Mouse (Mus musculus) layer of hippocampus, adult 2 months (tissue): ENCODE results near the gene Sgsm3. TPM values are rescaled to one million over a fixed set of nuclear protein-coding genes. Genes with fewer than 3 reads are reported as not detected.
"Not testable (repeated sequence)": the region's sequence is repeated elsewhere in the genome, so short reads cannot be mapped to it uniquely, and the experiment has no call there.

Source experiments
- DNase-seq, 2 experiments: peaks; one replicate each; pipeline ENCODE4 v3.0.0; 2022; ENCODE audit warnings: low spot score in 2 of 2
- H3K27ac ChIP-seq: fragments of 200-600 bp; 2 replicates; pipeline ENCODE4 v1.8.1; 2022
- H3K4me3 ChIP-seq: fragments of 200-600 bp; 2 replicates; pipeline ENCODE4 v1.8.1; 2022; ENCODE audit warnings: mild to moderate bottlenecking
- CTCF ChIP-seq: fragments of 200-600 bp; conservative IDR thresholded peaks from 2 replicates; pipeline ENCODE4 v1.8.1; 2022; ENCODE audit warnings: antibody characterized with exemption, mild to moderate bottlenecking, moderate library complexity
- long read RNA-seq, 2 experiments: library from polyadenylated mRNA; stranded (forward); transcript quantifications; one replicate each; pipeline ENCODE4 v2.0.0; 2021; ENCODE audit warnings: borderline mapping rate in 2 of 2
- total RNA-seq, 2 experiments: library from RNA; stranded (reverse); gene quantifications; 2 replicates each; pipeline ENCODE4 v1.2.3; 2021

The Sgsm3 gene
- total RNA-seq: 10 to 100 TPM; 83.0 to 89.2 TPM
- long read RNA-seq, experiment 1, transcript Sgsm3-208 (22 exons, 2,997 nt): major isoform, 47 of 78 reads
- long read RNA-seq, experiment 1, partial matches to known transcripts: 4 of 78 reads
- long read RNA-seq, experiment 1, other reads (novel, unspliced or antisense): 26 of 78 reads
- long read RNA-seq, experiment 2, transcript Sgsm3-208 (22 exons, 2,997 nt): major isoform, 76 of 121 reads
- long read RNA-seq, experiment 2, partial matches to known transcripts: 8 of 121 reads
- long read RNA-seq, experiment 2, other reads (novel, unspliced or antisense): 36 of 121 reads

DNA sequence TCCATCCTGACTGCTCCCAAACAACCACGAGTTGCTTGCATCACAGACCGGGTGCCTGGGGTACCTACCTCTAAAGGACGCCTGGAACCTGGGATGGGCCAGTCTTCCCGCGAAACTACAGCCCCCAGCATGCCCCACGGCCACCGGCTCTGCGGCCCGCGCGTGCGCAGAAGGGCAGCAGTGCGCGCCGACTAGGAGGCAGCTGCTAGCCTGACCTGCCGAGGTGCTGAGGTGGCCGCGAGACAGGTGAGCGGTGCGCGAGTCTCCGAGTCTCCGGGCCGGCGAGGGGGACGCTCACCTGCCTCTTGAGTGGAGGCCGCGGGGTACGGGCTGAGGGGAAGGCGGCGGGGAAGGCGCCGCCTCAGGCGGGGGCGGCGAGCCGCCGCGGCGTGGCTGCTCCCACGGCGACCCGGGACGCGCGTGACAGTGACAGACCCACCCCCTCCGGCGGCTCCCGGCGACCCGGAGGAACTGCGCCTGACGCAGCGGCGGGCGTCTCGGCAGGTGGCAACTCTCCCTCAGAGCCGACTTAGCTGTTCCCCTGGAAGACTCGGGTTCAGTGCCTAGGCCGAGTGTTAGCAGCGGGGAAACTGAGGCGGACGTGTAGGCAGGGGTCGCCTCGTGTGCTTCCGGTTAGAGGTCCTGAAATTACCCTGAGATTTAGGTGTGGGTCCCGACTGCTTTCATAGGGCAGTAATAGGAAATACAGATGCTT lies at the start of gene Sgsm3:
Gene Sgsm3, plus strand, starts transcription at position 146 of the 715 bp plus-strand sequence.
- no peak for TF ChIP-seq CTCF
- peak; percentile 85 to 88 for DNase-seq
- Histone ChIP-seq H3K4me3 (peak within 1 kb of the TSS; percentile 70), H3K27ac (peak within 1 kb of the TSS; percentile 87)

DNA sequence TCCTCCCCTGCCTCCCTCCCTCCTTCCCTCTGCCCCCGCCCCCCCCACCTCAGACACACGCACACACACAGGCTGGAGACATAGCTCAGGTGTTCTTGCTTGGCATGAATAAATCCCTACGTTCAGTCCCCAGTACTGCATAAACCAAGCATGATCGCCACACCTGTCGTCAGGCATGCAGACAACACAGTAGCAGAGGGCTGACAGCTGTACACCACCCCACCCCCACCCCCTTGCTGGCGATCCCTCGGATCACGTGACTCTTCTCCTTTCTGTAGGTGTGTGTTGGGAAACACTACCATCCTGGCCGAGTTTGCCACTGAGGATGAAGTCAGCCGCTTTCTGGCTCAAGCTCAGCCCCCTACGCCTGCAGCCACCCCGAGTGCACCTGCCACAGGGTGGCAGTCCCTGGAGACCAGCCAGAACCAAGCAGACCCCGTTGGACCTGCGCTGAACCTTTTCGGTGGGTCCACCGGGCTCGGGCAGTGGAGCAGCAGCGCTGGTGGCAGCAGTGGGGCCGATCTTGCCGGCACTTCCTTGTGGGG lies 48.7 kb upstream of the Sgsm3 start:
- H3K4me3 ChIP-seq: no peak overlapping the region
- no peak for TF ChIP-seq CTCF

DNA sequence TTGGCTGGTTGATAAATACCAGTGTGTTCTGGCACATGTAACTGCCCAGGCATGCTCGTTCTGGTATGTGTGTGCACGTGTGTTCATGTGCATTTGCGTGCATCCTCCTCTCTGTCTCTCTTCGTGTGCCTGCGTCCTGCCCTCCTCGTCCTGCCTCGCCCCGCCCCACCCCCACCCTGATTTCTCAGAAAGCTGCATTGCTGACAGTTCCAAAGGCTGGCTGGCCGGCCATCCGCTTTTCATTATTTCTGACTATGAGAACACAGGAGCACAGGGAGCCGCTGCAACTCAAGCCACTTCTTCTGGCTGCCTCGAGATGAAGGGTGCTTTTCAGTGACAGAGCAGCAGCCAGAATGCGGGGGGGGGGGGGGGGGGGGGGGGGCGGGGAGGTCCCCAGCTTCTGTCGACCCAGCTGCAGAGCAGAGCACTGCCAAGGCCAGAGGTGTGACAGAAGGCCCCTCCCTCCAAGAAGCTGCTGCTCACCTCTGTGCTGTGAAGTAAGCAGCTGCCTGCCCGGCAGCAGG lies 47.5 kb upstream of the Sgsm3 start:
- H3K4me3 ChIP-seq: no peak overlapping the region
- no peak for DNase-seq
- TF ChIP-seq CTCF: no peak
- peak overlapping the region; percentile 32; the same call in 1 of the 2 replicates for H3K27ac ChIP-seq

More for the DNA sequence above, 48.7 kb upstream of the Sgsm3 start:
- no peak for DNase-seq
- peak overlapping the region; percentile 48; the same call in 1 of the 2 replicates for H3K27ac ChIP-seq

DNA sequence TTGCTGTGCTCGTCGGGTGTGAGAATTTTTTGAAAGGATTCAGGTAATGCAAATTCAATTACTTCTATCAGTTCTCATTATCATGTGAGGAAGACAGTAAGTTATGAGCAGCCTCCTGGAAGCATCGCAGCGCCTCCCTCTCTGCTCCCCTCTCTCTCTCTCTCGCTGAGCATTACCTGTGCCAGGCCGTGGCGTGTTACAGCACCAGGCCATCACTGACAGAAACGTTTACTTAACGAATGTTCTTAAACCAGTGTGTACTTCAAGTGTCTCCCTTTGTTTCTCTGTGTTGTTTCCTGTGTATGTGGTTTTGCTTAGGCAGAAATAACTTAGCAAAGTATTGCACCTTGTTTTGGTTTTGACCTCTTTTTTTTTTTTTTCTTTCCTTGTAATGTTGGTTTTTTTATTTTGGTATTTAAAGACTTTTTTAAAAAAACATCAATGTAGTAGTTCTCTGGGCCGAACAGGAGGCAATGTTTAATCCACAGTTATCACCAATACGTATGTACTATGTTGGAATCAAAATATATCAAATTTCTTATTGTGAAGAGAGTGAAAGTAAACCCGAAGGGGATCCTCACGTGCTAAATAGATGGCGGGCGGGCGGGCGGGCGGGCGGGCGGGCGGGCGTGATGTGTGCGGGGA lies 46.8 kb upstream of the Sgsm3 start:
- H3K27ac ChIP-seq, DNase-seq, H3K4me3 ChIP-seq: not testable (repeated sequence)

DNA sequence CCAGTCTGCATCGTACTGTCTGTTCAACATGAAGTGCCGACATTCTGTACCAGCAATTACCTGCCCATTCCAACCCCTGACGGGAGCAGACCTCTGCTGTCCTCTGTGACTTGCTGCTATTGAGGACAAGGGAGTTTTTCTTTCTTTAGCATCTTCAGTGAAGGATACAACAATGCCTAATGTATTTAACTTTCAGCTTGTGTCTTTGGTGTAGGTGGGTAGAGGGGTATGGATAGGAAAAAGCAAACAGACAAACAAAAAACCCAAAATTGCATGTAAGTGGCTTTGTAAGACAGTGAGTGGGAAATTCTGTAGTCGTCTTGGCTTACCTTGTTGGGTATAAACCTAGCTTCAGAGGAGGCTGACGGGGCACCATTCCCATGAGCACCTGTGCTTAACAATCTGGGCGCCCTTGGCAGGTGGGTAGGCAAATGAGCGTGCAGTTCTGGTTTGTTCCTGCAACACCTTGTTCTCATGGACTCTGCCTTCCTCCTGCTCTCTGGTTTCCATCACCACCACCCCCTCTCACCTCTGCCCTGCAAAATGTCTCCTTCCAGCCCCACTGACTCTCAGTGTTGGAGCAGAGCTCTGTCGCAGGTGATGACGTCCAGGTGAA lies 46.1 kb upstream of the Sgsm3 start:
- no peak overlapping the region for H3K4me3 ChIP-seq
- H3K27ac ChIP-seq: no peak overlapping the region
- no peak for DNase-seq
- TF ChIP-seq CTCF: no peak

DNA sequence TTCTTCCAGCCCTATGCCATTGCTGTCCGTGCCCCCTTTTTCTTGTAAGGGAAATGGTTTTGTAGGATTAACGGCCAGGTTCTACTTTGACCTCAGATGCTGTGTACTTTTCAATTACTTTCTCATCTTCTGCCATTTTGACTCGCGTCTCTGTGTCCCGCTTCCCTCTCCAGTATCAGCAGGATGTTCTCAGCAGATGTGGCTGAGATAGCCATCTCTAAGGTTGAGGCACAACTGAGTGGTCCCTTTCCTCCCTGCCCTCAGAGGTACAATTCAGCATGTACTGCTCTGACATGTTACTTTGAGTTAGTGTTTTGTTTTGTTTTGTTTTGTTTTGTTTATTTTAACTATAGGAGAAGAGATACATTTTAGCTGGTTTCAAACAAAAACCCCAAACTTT lies 42.7 kb upstream of the Sgsm3 start:
- no peak for DNase-seq
- no peak overlapping the region for H3K4me3 ChIP-seq
- no peak for TF ChIP-seq CTCF
- H3K27ac ChIP-seq: no peak overlapping the region

DNA sequence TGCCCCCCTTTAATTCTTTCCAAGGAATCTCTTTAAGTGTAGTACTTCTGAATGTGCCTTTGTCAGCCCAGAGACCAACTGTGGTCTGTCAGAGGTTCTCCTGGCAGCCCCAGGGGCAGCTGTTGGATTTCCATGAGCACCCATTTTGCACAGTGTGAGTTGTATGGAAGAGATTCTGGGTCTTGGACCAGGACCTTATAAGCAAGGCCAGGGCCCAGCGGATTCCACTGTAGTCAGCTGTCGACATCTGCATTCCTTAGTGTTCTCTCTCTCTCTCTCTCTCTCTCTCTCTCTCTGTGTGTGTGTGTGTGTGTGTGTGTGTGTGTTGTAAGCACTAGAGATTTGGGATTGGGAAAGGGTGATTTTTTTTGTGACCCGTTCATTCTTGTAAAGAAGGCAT lies 40.9 kb upstream of the Sgsm3 start:
- Histone ChIP-seq H3K27ac (no peak overlapping the region), H3K4me3 (no peak overlapping the region)
- no peak for TF ChIP-seq CTCF
- no peak for DNase-seq

DNA sequence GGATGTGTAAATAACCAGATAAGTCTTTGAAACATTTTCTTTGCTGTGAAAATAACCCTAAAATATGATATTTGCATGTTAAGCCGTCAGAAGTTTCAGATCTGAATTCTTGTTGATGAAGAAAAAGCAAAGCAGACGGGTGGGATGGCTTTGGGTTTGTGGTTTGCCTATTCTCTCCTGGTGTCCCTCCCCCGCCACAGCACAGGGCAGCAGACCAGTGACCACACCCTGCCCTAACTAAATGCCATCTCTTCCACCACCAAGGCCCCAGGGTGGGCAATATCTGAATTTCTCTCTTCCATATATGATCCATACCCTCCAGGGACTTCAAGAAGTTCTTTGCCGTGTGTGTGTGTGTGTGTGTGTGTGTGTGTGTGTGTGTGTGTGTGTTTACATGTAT lies 39.0 kb upstream of the Sgsm3 start:
- Histone ChIP-seq H3K4me3 (no peak overlapping the region), H3K27ac (peak overlapping the region; percentile 55; the same call in 1 of the 2 replicates)
- no peak for TF ChIP-seq CTCF
- no peak for DNase-seq

DNA sequence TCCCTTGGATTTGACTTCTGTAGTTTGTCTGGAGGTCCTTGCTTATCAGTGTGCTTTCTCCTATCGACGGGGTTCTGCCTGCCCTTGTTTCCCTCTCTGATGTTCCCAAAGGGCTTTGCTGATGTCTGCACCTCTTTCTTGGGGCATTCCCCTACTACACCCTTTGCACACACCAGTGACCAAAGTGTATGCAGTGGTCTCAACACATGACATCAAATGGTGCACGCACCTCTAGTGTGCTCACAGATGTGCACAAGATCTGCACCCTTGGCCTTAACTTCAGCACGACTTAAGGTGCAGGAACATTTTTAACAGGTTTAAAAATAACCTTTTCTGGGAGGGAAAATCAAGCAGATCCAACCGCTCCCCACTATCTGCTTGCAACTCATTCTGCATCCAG lies 38.2 kb upstream of the Sgsm3 start:
- no peak for TF ChIP-seq CTCF
- no peak overlapping the region for H3K27ac ChIP-seq
- DNase-seq: no peak
- no peak overlapping the region for H3K4me3 ChIP-seq

DNA sequence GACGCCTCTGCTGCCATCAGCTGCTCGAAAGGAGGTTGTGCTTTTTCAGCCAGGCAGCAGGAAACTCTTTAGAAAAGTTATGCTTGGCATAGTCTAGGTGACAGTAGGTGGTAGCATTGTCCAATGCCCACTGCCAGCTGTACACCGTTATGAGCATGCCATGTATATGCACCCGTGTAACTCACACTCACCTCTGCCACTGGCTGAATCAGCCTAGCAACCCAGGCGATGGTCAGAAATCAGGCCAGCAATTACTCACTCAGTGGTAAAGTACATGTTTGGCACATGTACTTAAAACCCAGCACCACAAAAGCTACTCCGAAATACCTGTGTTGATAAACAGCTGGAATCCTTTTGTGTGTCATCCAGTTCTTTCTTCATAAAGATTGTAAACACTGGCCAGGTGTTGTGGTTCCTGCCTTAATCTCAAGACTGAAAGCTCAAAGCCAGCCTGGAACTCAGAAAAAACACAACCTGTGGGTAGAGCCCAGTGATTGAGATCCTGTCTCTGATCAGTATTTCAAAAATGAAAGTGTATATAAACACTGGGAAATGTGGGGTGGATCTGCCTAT lies 36.0 kb upstream of the Sgsm3 start:
- no peak overlapping the region for H3K27ac ChIP-seq
- H3K4me3 ChIP-seq: no peak overlapping the region
- DNase-seq: no peak
- no peak for TF ChIP-seq CTCF

DNA sequence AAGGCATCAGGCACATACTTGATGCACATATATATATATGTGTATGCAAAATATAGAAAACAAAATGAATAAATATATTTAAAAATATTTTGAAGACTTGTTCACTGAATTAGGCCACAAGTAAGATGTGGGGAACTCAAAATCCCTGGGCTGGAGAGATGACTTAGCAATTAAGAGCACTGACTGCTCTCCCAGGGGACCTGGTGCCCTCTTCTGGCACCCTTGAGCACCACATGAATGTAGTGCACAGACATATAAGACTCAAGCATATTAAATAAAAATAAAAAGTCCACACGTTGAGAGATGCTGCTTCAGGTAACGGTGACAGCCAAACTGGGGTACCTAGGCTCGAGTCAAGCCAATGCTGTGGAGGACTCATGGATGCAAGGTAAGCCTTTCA lies 31.7 kb upstream of the Sgsm3 start:
- TF ChIP-seq CTCF: peak; percentile 78
- no peak overlapping the region for H3K27ac ChIP-seq
- peak; percentile 27 to 34 for DNase-seq
- H3K4me3 ChIP-seq: no peak overlapping the region
